Mouse (Mus musculus) sigmoid colon, adult 10 weeks (tissue): ENCODE results near the gene Ptbp3. TPM values are rescaled to one million over a fixed set of nuclear protein-coding genes. Genes with fewer than 3 reads are reported as not detected.

Experiments
- polyA plus RNA-seq: library from polyadenylated mRNA; stranded (reverse); fragments of 350-450 nt; fragmentation: Illumina TruSeq; extraction: RNeasy Lipid Tissue Mini Kit (QIAGEN cat#74804); gene quantifications from one replicate; pipeline ENCODE4 v1.2.3, GENCODE M21; 2014; ENCODE audit warnings: low read depth, low replicate concordance

The Ptbp3 gene
- 440 TPM for polyA plus RNA-seq

DNA sequence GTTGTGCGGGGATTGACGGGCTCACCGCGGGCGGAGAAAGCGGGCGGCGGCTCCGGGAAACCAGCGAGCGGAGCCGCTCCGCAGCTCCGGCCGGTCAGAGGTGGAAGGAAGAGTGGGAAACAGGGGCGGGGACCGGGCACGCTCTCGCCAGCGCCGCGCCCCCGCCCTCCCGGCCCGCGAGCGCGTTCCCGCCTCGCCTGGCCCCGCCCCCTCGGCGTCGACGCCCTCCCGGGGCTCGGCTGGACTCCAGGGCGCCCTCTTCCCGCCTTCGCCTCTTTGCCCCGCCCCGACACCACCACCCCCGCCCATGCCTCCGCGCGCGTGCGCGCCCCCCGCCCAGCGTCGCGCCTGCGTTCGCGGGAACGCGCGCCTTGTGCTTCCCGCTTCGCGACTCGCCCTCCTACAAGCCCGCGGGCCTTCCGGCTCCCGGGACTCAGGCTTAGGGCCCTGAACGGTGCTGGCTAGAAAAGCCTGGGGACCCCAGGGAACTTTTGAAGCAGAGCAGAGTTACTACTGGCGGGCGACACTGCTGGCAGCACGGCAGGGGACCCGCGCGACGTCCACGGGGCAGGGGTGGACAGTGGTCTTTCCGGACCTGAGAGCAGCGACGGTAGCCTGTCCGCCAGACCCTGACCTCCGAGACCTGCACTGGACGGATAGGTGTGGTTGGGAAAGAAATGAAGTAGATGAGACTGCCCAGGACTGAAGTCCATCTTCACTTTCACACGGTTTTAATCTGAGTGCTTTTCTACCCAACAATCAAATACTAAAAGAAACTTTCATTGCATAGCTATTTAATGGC, at the start of gene Ptbp3:
Gene Ptbp3, minus strand, starts transcription at position 190 of the 802 bp plus-strand sequence.

DNA sequence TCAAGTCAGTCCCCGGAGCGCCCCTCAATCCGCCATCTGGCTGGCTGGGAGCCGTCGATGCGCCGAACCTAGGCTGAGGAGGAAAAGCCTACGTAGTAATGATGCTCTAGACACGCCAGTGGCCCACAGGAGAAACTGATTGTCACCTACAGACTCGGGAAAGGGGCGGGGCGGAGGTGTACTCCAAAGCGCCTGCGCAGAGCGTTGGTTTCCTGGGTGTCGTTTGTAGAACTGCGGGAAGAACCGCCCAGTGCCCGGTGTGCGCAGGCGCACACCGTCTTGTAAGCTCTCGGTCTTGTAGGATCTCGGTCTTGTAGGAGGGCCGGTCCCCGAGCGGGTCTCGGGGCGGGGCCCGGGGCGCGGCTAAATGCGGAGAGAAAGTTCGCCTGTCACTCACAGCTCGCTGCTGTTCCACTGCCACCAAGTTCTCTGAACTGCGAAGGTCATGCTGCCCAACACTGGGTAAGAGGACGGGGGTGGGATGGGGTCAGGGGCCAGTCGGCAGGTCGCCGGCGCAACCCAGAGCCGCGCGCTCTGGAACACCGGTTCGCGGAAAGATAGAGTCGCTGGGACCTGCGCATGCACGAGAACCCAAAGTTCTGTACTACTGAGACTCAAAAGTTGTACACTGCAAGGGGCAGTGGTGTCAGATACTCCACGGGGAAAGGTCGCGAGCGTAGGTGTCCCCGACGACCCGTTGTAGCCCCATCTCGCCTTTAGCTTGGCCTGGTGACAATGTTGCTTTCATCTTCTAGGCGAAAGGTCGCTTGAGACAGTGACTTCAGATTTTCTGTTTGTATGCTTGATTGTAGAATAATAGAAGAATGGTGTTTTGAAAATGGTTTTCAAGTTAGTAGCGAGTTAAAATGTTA, 32.4 kb upstream of the Ptbp3 start, which contains the start of gene Hsdl2:
Gene Hsdl2, plus strand, starts transcription at position 250 of the 872 bp plus-strand sequence.

DNA sequence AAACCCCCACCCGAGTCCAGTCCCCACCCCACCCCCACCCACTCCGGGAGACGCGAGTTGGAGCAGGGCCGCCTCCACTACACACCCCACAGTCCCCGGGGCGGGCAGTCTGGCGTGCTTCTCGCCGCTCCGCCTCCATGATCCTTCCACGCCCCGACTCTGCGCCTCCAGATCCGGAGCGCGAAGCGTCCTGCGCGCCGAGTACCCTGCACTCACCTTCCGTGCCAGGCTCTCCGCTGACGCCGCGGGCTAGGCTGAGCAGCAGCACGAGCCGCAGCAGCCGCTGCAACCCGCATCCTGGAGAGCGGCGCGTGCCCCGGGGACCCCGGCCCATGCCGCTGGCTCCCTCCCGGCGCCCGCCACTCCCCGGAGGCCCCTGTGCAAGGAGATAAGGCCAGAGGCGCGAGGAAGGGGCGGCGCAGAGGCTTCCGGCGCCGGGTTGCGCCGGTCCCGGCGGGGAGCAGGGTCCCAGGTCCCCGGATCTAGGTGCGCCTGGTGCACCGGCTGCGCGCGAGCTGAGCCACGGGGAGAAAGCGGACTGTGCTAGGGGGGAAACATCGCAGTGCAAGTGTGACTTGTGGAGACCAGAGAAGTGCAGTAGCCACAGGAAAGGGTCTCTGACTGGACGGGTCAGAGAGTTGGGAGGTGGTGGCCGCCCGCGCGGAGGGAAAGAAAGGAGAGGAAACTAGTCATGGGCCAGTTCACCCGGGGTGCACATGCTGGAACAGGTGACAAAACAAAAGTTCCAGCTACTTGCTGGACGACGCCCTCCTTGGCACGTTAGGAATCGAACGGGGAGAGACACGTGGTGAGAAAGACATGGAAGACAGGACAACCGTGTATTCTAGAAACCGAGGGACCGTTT, 110.9 kb downstream of the Ptbp3 start, which contains the start of gene Susd1:
Gene Susd1, minus strand, starts transcription at position 644 of the 865 bp plus-strand sequence.

Other genes with a start within 250 kb of the Ptbp3 start
- gene Susd1, start 110.7 kb downstream of the Ptbp3 start, polyA plus RNA-seq, result 13.6 TPM
- gene Hsdl2, start 32.2 kb upstream of the Ptbp3 start, polyA plus RNA-seq, result 67.6 TPM
- gene E130308A19Rik, start 76.8 kb upstream of the Ptbp3 start, polyA plus RNA-seq, result 1.9 TPM